Mouse (Mus musculus) heart, embryonic 11.5 days (tissue): ENCODE measurements around the gene Fabp6. TPM values are rescaled to one million over a fixed set of nuclear protein-coding genes. Genes with fewer than 3 reads are reported as not detected.

Source experiments
- ATAC-seq: fragments of 200-750 bp; cut with Nextera tagmentation; replicated peaks from 2 replicates; pipeline ENCODE4 v1.8.0; 2017; ENCODE audit warnings: moderate library complexity; ENCODE audit not compliant: insufficient number of reproducible peaks, low FRiP score, low TSS enrichment
- H3K27ac ChIP-seq: fragments of 300-500 bp; sonication (generic); 2 replicates; pipeline ENCODE4 v1.5.1; 2014; ENCODE audit warnings: mild to moderate bottlenecking, low read depth, low read length
- H3K27me3 ChIP-seq: fragments of 300-500 bp; sonication (generic); 2 replicates; pipeline ENCODE4 v1.6.1; 2014; ENCODE audit warnings: mild to moderate bottlenecking, low read length, mixed read lengths; ENCODE audit not compliant: control insufficient read depth, insufficient read depth
- H3K36me3 ChIP-seq: fragments of 300-500 bp; sonication (generic); 2 replicates; pipeline ENCODE4 v1.6.1; 2014; ENCODE audit warnings: mild to moderate bottlenecking, low read length, moderate library complexity, mixed read lengths; ENCODE audit not compliant: control insufficient read depth, insufficient read depth
- H3K4me1 ChIP-seq: fragments of 300-500 bp; sonication (generic); 2 replicates; pipeline ENCODE4 v1.6.1; 2014; ENCODE audit warnings: low read length; ENCODE audit not compliant: control insufficient read depth, insufficient read depth
- H3K4me2 ChIP-seq: fragments of 300-500 bp; sonication (generic); 2 replicates; pipeline ENCODE4 v1.6.1; 2014; ENCODE audit warnings: mild to moderate bottlenecking, moderate library complexity
- H3K4me3 ChIP-seq: fragments of 300-500 bp; sonication (generic); 2 replicates; pipeline ENCODE4 v1.5.1; 2014; ENCODE audit warnings: low read depth, low read length
- H3K9ac ChIP-seq: fragments of 300-500 bp; sonication (generic); 2 replicates; pipeline ENCODE4 v1.6.1; 2014; ENCODE audit warnings: mild to moderate bottlenecking, low read depth, low read length, moderate library complexity
- H3K9me3 ChIP-seq: fragments of 300-500 bp; sonication (generic); replicated peaks from 2 replicates; pipeline ENCODE4 v1.6.1; 2016; ENCODE audit warnings: low read length; ENCODE audit not compliant: control insufficient read depth
- WGBS: fragments of 180-500 bp; shearing (Covaris S2); extraction: QIAGEN DNeasy Blood & Tissue Kit; methylation state at CpG from one replicate; pipeline ENCODE4 v1.1.7; 2014; ENCODE audit not compliant: insufficient replicate concordance; 5-methylcytosine and 5-hydroxymethylcytosine counted together
- polyA plus RNA-seq: library from polyadenylated mRNA; unstranded; fragments of >200 nt; fragmentation: Nextera tagmentation; extraction: Ambion mirVana; gene quantifications from 2 replicates; pipeline ENCODE4 v1.2.1, GENCODE M21; 2014

Fabp6 gene
- polyA plus RNA-seq: not detected in 2 replicates

DNA sequence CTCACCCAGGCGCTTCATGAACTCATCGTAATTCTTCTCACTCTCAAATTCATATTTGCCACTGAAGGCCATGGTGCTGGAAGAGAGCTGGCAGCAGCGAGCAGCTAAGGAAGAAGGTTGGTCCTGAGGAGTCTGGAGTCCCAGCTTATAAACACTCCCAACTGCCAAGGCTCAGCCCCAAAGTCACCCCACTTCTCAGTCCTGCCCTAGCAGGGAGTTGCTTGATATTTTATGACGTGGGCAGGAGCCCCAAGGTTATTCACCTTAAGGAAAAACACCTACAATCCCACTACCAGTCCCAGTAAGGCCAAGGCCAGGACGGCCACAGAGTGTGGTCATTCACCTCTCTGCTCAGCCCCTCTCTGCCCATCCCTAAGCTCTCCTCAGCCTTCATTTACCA, at the start of gene Fabp6:
TSS of gene Fabp6 (minus strand) at position 101 of the 400 bp plus-strand sequence.
- H3K27ac ChIP-seq: no peak within 1 kb of the TSS
- H3K36me3 ChIP-seq: no peaks in the 10 kb centered on the region
- H3K9me3 ChIP-seq: no peaks in the 10 kb centered on the region
- H3K4me2 ChIP-seq: no peak within 1 kb of the TSS
- H3K4me3 ChIP-seq: no peak within 1 kb of the TSS
- H3K9ac ChIP-seq: no peak within 1 kb of the TSS
- ATAC-seq: no peak
- H3K4me1 ChIP-seq: no peaks in the 10 kb centered on the region
- no peaks in the 10 kb centered on the region for H3K27me3 ChIP-seq
- WGBS: 76% methylated on average over 5 of the region's 5 CpGs

- WGBS: 86% methylated on average over 3 of the region's 3 CpGs
- ATAC-seq: no peak
- no peaks in the 10 kb centered on the region for H3K36me3 ChIP-seq
- no peak overlapping the region for H3K4me2 ChIP-seq
- H3K27ac ChIP-seq: no peak overlapping the region
- H3K27me3 ChIP-seq: no peaks in the 10 kb centered on the region
- no peak overlapping the region for H3K4me3 ChIP-seq
- no peaks in the 10 kb centered on the region for H3K9me3 ChIP-seq
- no peak overlapping the region for H3K9ac ChIP-seq
- peaks cover 4% of the 10 kb centered on the region for H3K4me1 ChIP-seq
Measured at GRCm38 (mm10) chr11:43645286-43645685, 43.9 kb upstream of the Fabp6 start.

GRCm38 (mm10) chr11:43643180-43643591, 41.8 kb upstream of the Fabp6 start:
- H3K9me3 ChIP-seq: no peaks in the 10 kb centered on the region
- H3K4me2 ChIP-seq: no peak overlapping the region
- no peak overlapping the region for H3K27ac ChIP-seq
- H3K9ac ChIP-seq: no peak overlapping the region
- WGBS: 44% methylated on average over 2 of the region's 2 CpGs
- H3K4me1 ChIP-seq: peaks cover 4% of the 10 kb centered on the region
- 0 out of 2 replicates have a peak, but pooled peaks have one; percentile 22 for ATAC-seq
- no peak overlapping the region for H3K4me3 ChIP-seq
- H3K27me3 ChIP-seq: no peaks in the 10 kb centered on the region
- no peaks in the 10 kb centered on the region for H3K36me3 ChIP-seq

DNA sequence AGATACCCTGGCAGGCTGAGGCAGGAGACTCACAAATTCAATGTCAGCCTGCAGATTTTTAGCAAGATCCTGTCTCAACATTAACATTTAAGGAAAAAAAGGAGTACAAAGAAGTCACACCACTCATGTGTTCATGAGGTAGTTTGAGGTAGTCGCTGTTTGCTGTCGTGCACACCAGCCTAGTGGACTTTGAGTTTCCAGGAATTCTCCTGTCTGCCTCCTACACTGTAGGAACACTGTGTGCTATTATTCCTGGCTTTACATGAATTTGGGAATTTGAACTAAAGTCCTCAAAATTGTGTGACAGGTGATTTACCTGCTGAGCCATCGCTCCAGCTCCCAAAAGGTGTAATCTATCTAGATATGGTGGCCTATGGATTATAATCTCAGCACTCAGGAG, 37.1 kb upstream of the Fabp6 start:
- 91% methylated on average over 3 of the region's 3 CpGs for WGBS

DNA sequence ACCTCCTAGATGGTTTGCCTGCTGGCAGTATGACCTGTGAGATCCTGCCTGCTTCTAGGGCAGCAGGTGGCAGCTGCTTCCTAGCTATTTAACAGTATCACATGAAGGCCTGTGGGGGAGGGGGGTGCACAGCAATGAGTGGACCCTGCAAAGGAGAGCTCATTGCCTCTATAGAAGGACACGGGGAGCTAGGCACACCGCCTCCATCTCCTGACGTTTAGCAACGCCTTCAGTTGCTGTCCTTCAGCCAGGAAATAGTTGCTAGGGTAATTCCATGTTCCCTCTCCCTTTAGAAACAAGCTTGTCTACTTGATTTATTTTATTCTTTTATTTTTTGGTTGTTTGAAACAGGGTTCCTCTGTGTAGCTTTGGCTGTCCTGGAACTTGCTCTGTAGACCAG, 35.4 kb upstream of the Fabp6 start:
- no peaks in the 10 kb centered on the region for H3K36me3 ChIP-seq
- no peak overlapping the region for H3K4me2 ChIP-seq
- H3K27ac ChIP-seq: no peak overlapping the region
- H3K9ac ChIP-seq: no peak overlapping the region
- H3K9me3 ChIP-seq: no peaks in the 10 kb centered on the region
- peaks cover 18% of the 10 kb centered on the region for H3K4me1 ChIP-seq
- no peak for ATAC-seq
- no peak overlapping the region for H3K4me3 ChIP-seq
- WGBS: 70% methylated on average over 4 of the region's 4 CpGs
- H3K27me3 ChIP-seq: no peaks in the 10 kb centered on the region

More for the DNA sequence above, 37.1 kb upstream of the Fabp6 start:
- ATAC-seq: no peak
- H3K4me2 ChIP-seq: no peak overlapping the region
- no peak overlapping the region for H3K9ac ChIP-seq
- peaks cover 8% of the 10 kb centered on the region for H3K4me1 ChIP-seq
- no peak overlapping the region for H3K27ac ChIP-seq
- no peaks in the 10 kb centered on the region for H3K36me3 ChIP-seq
- H3K9me3 ChIP-seq: no peaks in the 10 kb centered on the region
- H3K4me3 ChIP-seq: no peak overlapping the region
- H3K27me3 ChIP-seq: no peaks in the 10 kb centered on the region

DNA sequence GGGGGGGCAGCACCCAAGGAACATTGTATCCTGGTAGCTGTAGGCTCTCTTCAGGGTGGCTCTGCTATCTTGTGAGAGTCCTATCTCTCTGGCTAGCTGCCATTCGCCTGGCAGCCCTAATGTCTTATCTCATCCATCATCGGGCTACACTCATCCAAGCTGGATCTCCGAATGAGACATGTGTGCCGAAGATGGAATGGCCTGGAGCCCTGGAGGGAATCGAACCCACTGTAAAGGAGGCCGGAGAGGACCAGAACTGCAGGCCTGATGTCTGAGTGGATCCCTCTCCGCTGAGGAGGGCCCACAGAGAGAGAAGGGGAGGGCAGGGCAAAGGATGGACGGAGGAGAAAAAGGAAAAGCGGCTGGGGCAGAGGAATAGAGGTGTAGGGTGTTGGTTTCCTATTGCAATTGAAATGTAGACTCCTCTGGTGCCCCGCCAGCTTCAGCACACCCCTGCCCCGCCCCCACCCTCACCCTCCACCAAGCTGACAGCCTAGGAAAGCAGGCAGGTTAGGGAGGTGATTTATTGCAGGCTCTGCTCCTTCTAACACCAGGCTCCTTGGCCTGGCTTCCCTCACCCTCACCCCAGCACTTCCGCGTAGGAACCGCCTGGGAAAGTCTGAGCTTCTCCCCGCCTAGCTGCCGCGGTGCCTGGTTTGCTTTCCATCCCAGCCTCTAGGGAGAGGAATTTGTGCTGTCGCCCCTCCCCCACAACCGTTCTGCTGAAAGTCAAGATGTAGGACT, 32.5 kb upstream of the Fabp6 start:
- no peak overlapping the region for H3K9ac ChIP-seq
- H3K4me3 ChIP-seq: no peak overlapping the region
- H3K4me1 ChIP-seq: peaks cover 18% of the 10 kb centered on the region
- no peaks in the 10 kb centered on the region for H3K27me3 ChIP-seq
- ATAC-seq: peak; percentile 71
- H3K27ac ChIP-seq: peak overlapping the region; percentile 54
- 12% methylated on average over 19 of the region's 19 CpGs for WGBS
- H3K9me3 ChIP-seq: no peaks in the 10 kb centered on the region
- peak overlapping the region; percentile 25 for H3K4me2 ChIP-seq
- H3K36me3 ChIP-seq: no peaks in the 10 kb centered on the region

DNA sequence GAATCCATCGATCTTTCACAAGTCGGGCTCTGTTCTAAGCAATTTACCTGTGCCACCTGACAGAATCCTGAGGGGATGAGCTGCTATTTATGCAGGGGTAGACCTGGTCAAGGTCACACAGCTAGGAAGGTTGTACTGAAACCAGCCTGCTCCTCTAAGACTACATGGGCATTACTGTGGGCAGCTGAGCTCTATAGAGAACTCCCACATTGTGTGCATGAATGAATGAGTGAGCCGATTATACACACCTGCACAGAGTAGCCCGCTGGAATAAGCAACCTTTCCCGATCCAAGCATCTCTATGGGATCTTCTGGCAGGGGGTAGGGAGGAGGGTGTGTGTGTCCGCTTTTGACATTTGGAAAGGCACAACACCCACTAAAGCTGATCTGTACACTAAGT, 31.8 kb upstream of the Fabp6 start:
- Histone ChIP-seq H3K36me3 (no peaks in the 10 kb centered on the region), H3K9me3 (no peaks in the 10 kb centered on the region), H3K4me3 (no peak overlapping the region), H3K4me2 (no peak overlapping the region), H3K27ac (peak overlapping the region; percentile 54), H3K9ac (no peak overlapping the region), H3K27me3 (no peaks in the 10 kb centered on the region), H3K4me1 (peaks cover 19% of the 10 kb centered on the region)
- WGBS: 76% methylated on average over 6 of the region's 6 CpGs
- no peak for ATAC-seq

DNA sequence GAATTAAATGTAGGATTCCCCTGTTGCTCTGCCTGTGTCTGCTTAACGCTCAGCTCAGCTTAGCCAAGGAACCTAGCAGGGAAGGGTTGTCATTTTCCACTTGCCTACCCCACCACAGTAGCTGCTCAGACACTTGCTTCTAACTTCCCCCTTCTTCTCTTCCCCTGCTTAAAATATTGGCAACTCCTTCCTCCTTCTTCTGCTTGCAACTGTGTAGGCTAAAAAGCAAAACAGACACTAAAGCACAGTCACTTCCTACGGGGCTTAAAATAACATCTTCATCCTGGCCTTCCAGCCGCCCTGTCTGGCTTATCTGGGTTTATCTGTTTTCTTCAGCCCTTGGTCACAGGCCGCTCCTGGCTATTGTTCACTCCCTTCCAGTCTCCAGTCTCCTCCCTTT, 31.2 kb upstream of the Fabp6 start:
- 0 out of 2 replicates have a peak overlapping the region, but pooled peaks have one; percentile 54 for H3K9ac ChIP-seq
- WGBS: 16% methylated on average over 4 of the region's 4 CpGs
- ATAC-seq: no peak

GRCm38 (mm10) chr11:43631645-43632044, 30.3 kb upstream of the Fabp6 start:
- H3K9ac ChIP-seq: no peak overlapping the region
- H3K36me3 ChIP-seq: no peaks in the 10 kb centered on the region
- 84% methylated on average over 9 of the region's 9 CpGs for WGBS
- no peak overlapping the region for H3K27ac ChIP-seq
- no peaks in the 10 kb centered on the region for H3K9me3 ChIP-seq
- no peaks in the 10 kb centered on the region for H3K27me3 ChIP-seq
- no peak overlapping the region for H3K4me3 ChIP-seq
- H3K4me1 ChIP-seq: peaks cover 32% of the 10 kb centered on the region
- ATAC-seq: no peak
- H3K4me2 ChIP-seq: no peak overlapping the region

More for the DNA sequence above, 31.2 kb upstream of the Fabp6 start:
- Histone ChIP-seq H3K4me2 (no peak overlapping the region), H3K4me3 (no peak overlapping the region), H3K9me3 (no peaks in the 10 kb centered on the region), H3K36me3 (no peaks in the 10 kb centered on the region), H3K4me1 (peaks cover 23% of the 10 kb centered on the region), H3K27ac (peak overlapping the region; percentile 29), H3K27me3 (no peaks in the 10 kb centered on the region)
